Mouse (Mus musculus): ENCODE data around the gene Abhd15. TPM values are rescaled to one million over a fixed set of nuclear protein-coding genes. Genes with fewer than 3 reads are reported as not detected.

The Abhd15 gene
- 3.9 and 5.1 TPM in 2 replicates for polyA plus RNA-seq (2015; fragmentation: Nextera tagmentation; extraction: Ambion mirVana)

GRCm38 (mm10) chr11:77514832-77515636, at the start of gene Abhd15:
Abhd15 (plus strand) TSS chr11:77515121.
- Histone ChIP-seq H3K9me3 (replicated peaks; ENCODE audit: control insufficient read depth, low read length) (no peaks in the 10 kb centered on the region), H3K27ac (ENCODE audit: low read length) (peak within 1 kb of the TSS; percentile 63), H3K4me2 (ENCODE audit: low read depth, low read length) (peak within 1 kb of the TSS; percentile 98), H3K4me3 (ENCODE audit: low read depth, low read length) (peak within 1 kb of the TSS; percentile 82), H3K9ac (ENCODE audit: low read depth, low read length) (peak within 1 kb of the TSS; percentile 55), H3K36me3 (ENCODE audit: control insufficient read depth, insufficient read depth) (no peaks in the 10 kb centered on the region), H3K4me1 (ENCODE audit: control insufficient read depth, low read depth, low read length) (peaks cover 47% of the 10 kb centered on the region), H3K27me3 (ENCODE audit: control insufficient read depth, insufficient read depth, low read depth, low read length) (peaks cover 48% of the 10 kb centered on the region)
- peak; percentile 67 for ATAC-seq (ENCODE audit: low read depth)
- WGBS (ENCODE audit: insufficient replicate concordance) = under 1% methylated on average over 72 of the region's 72 CpGs

GRCm38 (mm10) chr11:77466544-77466943, 48.4 kb upstream of the Abhd15 start:
- ATAC-seq (ENCODE audit: low read depth) = no peak
- H3K36me3 ChIP-seq (ENCODE audit: control insufficient read depth, insufficient read depth) = no peaks in the 10 kb centered on the region
- H3K9ac ChIP-seq (ENCODE audit: low read depth, low read length) = no peak overlapping the region
- peaks cover 15% of the 10 kb centered on the region for H3K4me1 ChIP-seq (ENCODE audit: control insufficient read depth, low read depth, low read length)
- H3K27ac ChIP-seq (ENCODE audit: low read length) = no peak overlapping the region
- no peak overlapping the region for H3K4me2 ChIP-seq (ENCODE audit: low read depth, low read length)
- H3K4me3 ChIP-seq (ENCODE audit: low read depth, low read length) = no peak overlapping the region
- no peaks in the 10 kb centered on the region for H3K9me3 ChIP-seq (replicated peaks; ENCODE audit: control insufficient read depth, low read length)
- WGBS (ENCODE audit: insufficient replicate concordance) = 38% methylated on average over 9 of the region's 9 CpGs
- H3K27me3 ChIP-seq (ENCODE audit: control insufficient read depth, insufficient read depth, low read depth, low read length) = peaks cover 53% of the 10 kb centered on the region

GRCm38 (mm10) chr11:77467157-77467556, 47.8 kb upstream of the Abhd15 start:
- no peak overlapping the region for H3K9ac ChIP-seq (ENCODE audit: low read depth, low read length)
- H3K27ac ChIP-seq (ENCODE audit: low read length) = no peak overlapping the region
- no peaks in the 10 kb centered on the region for H3K36me3 ChIP-seq (ENCODE audit: control insufficient read depth, insufficient read depth)
- ATAC-seq (ENCODE audit: low read depth) = peak; percentile 61
- H3K4me3 ChIP-seq (ENCODE audit: low read depth, low read length) = no peak overlapping the region
- peaks cover 47% of the 10 kb centered on the region for H3K27me3 ChIP-seq (ENCODE audit: control insufficient read depth, insufficient read depth, low read depth, low read length)
- H3K4me1 ChIP-seq (ENCODE audit: control insufficient read depth, low read depth, low read length) = peaks cover 12% of the 10 kb centered on the region
- WGBS (ENCODE audit: insufficient replicate concordance) = 3% methylated on average over 25 of the region's 25 CpGs
- H3K4me2 ChIP-seq (ENCODE audit: low read depth, low read length) = peak overlapping the region; percentile 35
- no peaks in the 10 kb centered on the region for H3K9me3 ChIP-seq (replicated peaks; ENCODE audit: control insufficient read depth, low read length)

GRCm38 (mm10) chr11:77467784-77468183, 47.1 kb upstream of the Abhd15 start:
- Histone ChIP-seq H3K4me3 (ENCODE audit: low read depth, low read length) (0 out of 2 replicates have a peak overlapping the region, but pooled peaks have one; percentile 5), H3K27ac (ENCODE audit: low read length) (no peak overlapping the region), H3K9me3 (replicated peaks; ENCODE audit: control insufficient read depth, low read length) (no peaks in the 10 kb centered on the region), H3K9ac (ENCODE audit: low read depth, low read length) (no peak overlapping the region), H3K4me1 (ENCODE audit: control insufficient read depth, low read depth, low read length) (peaks cover 7% of the 10 kb centered on the region; the same call in 1 of the 2 replicates), H3K4me2 (ENCODE audit: low read depth, low read length) (peak overlapping the region; percentile 35), H3K27me3 (ENCODE audit: control insufficient read depth, insufficient read depth, low read depth, low read length) (peaks cover 41% of the 10 kb centered on the region), H3K36me3 (ENCODE audit: control insufficient read depth, insufficient read depth) (no peaks in the 10 kb centered on the region)
- WGBS (ENCODE audit: insufficient replicate concordance) = 10% methylated on average over 20 of the region's 20 CpGs
- ATAC-seq (ENCODE audit: low read depth) = no peak

- H3K36me3 ChIP-seq (ENCODE audit: control insufficient read depth, insufficient read depth) = no peaks in the 10 kb centered on the region
- H3K9ac ChIP-seq (ENCODE audit: low read depth, low read length) = no peak overlapping the region
- no peak overlapping the region for H3K27ac ChIP-seq (ENCODE audit: low read length)
- no peak overlapping the region for H3K4me2 ChIP-seq (ENCODE audit: low read depth, low read length)
- H3K27me3 ChIP-seq (ENCODE audit: control insufficient read depth, insufficient read depth, low read depth, low read length) = peaks cover 34% of the 10 kb centered on the region
- no peak for ATAC-seq (ENCODE audit: low read depth)
- H3K4me1 ChIP-seq (ENCODE audit: control insufficient read depth, low read depth, low read length) = peaks cover 7% of the 10 kb centered on the region; the same call in 1 of the 2 replicates
- H3K4me3 ChIP-seq (ENCODE audit: low read depth, low read length) = no peak overlapping the region
- 76% methylated on average over 9 of the region's 9 CpGs for WGBS (ENCODE audit: insufficient replicate concordance)
- H3K9me3 ChIP-seq (replicated peaks; ENCODE audit: control insufficient read depth, low read length) = no peaks in the 10 kb centered on the region
These were observed 46.5 kb upstream of the Abhd15 start for GRCm38 (mm10) chr11:77468397-77468796.

- Histone ChIP-seq H3K27me3 (ENCODE audit: control insufficient read depth, insufficient read depth, low read depth, low read length) (peaks cover 14% of the 10 kb centered on the region), H3K27ac (ENCODE audit: low read length) (no peak overlapping the region), H3K4me1 (ENCODE audit: control insufficient read depth, low read depth, low read length) (peaks cover 7% of the 10 kb centered on the region; the same call in 1 of the 2 replicates), H3K4me3 (ENCODE audit: low read depth, low read length) (no peak overlapping the region), H3K9ac (ENCODE audit: low read depth, low read length) (no peak overlapping the region), H3K9me3 (replicated peaks; ENCODE audit: control insufficient read depth, low read length) (no peaks in the 10 kb centered on the region), H3K4me2 (ENCODE audit: low read depth, low read length) (no peak overlapping the region), H3K36me3 (ENCODE audit: control insufficient read depth, insufficient read depth) (no peaks in the 10 kb centered on the region)
- WGBS (ENCODE audit: insufficient replicate concordance) = 85% methylated on average over 27 of the region's 29 CpGs
- no peak for ATAC-seq (ENCODE audit: low read depth)
These were observed 43.5 kb upstream of the Abhd15 start for GRCm38 (mm10) chr11:77471407-77471806.

GRCm38 (mm10) chr11:77472775-77473174, 42.1 kb upstream of the Abhd15 start:
- no peak for ATAC-seq (ENCODE audit: low read depth)
- Histone ChIP-seq H3K36me3 (ENCODE audit: control insufficient read depth, insufficient read depth) (no peaks in the 10 kb centered on the region), H3K9me3 (replicated peaks; ENCODE audit: control insufficient read depth, low read length) (no peaks in the 10 kb centered on the region), H3K9ac (ENCODE audit: low read depth, low read length) (no peak overlapping the region), H3K4me2 (ENCODE audit: low read depth, low read length) (no peak overlapping the region), H3K27ac (ENCODE audit: low read length) (no peak overlapping the region), H3K4me1 (ENCODE audit: control insufficient read depth, low read depth, low read length) (peaks cover under 1% of the 10 kb centered on the region; the same call in 1 of the 2 replicates), H3K27me3 (ENCODE audit: control insufficient read depth, insufficient read depth, low read depth, low read length) (peaks cover under 1% of the 10 kb centered on the region; the same call in 1 of the 2 replicates), H3K4me3 (ENCODE audit: low read depth, low read length) (no peak overlapping the region)
- WGBS (ENCODE audit: insufficient replicate concordance) = 77% methylated on average over 16 of the region's 16 CpGs

- ATAC-seq (ENCODE audit: low read depth) = no peak
- WGBS (ENCODE audit: insufficient replicate concordance) = 78% methylated on average over 14 of the region's 14 CpGs
- H3K4me1 ChIP-seq (ENCODE audit: control insufficient read depth, low read depth, low read length) = no peaks in the 10 kb centered on the region
- H3K9ac ChIP-seq (ENCODE audit: low read depth, low read length) = no peak overlapping the region
- H3K36me3 ChIP-seq (ENCODE audit: control insufficient read depth, insufficient read depth) = no peaks in the 10 kb centered on the region
- H3K27me3 ChIP-seq (ENCODE audit: control insufficient read depth, insufficient read depth, low read depth, low read length) = no peaks in the 10 kb centered on the region
- H3K4me3 ChIP-seq (ENCODE audit: low read depth, low read length) = no peak overlapping the region
- no peaks in the 10 kb centered on the region for H3K9me3 ChIP-seq (replicated peaks; ENCODE audit: control insufficient read depth, low read length)
- H3K4me2 ChIP-seq (ENCODE audit: low read depth, low read length) = no peak overlapping the region
- no peak overlapping the region for H3K27ac ChIP-seq (ENCODE audit: low read length)
These were observed 38.7 kb upstream of the Abhd15 start for GRCm38 (mm10) chr11:77476216-77476615.

- 64% methylated on average over 6 of the region's 6 CpGs for WGBS (ENCODE audit: insufficient replicate concordance)
- Histone ChIP-seq H3K4me1 (ENCODE audit: control insufficient read depth, low read depth, low read length) (no peaks in the 10 kb centered on the region), H3K4me3 (ENCODE audit: low read depth, low read length) (no peak overlapping the region), H3K27ac (ENCODE audit: low read length) (no peak overlapping the region), H3K9ac (ENCODE audit: low read depth, low read length) (no peak overlapping the region), H3K9me3 (replicated peaks; ENCODE audit: control insufficient read depth, low read length) (no peaks in the 10 kb centered on the region), H3K4me2 (ENCODE audit: low read depth, low read length) (no peak overlapping the region), H3K36me3 (ENCODE audit: control insufficient read depth, insufficient read depth) (no peaks in the 10 kb centered on the region), H3K27me3 (ENCODE audit: control insufficient read depth, insufficient read depth, low read depth, low read length) (no peaks in the 10 kb centered on the region)
- peak; percentile 39; the same call in 1 of the 2 replicates for ATAC-seq (ENCODE audit: low read depth)
These were observed 38.0 kb upstream of the Abhd15 start for GRCm38 (mm10) chr11:77476895-77477294.

All from liver, embryonic 16.5 days (tissue).